Mouse (Mus musculus): ENCODE data around the gene Primpol. TPM values are rescaled to one million over a fixed set of nuclear protein-coding genes. Genes with fewer than 3 reads are reported as not detected.

Primpol gene
- polyA plus RNA-seq, 1 experiment from 2014 or later = 17.6 TPM

- Histone ChIP-seq H3K9ac (no peak overlapping the region), H3K27me3 (no peaks in the 10 kb centered on the region), H3K9me3 (no peaks in the 10 kb centered on the region), H3K4me3 (no peak overlapping the region), H3K27ac (no peak overlapping the region), H3K4me1 (peaks cover 14% of the 10 kb centered on the region), H3K4me2 (replicated peaks) (no peak overlapping the region), H3K36me3 (no peaks in the 10 kb centered on the region; the same call in 1 of the 2 replicates)
- WGBS = 77% methylated on average over 4 of the region's 4 CpGs
- no peak for ATAC-seq (ENCODE audit: insufficient number of reproducible peaks, insufficient read depth, low FRiP score, low TSS enrichment)
Measured at GRCm38 (mm10) chr8:46529508-46529907, 87.5 kb downstream of the Primpol start.

- Histone ChIP-seq H3K36me3 (no peaks in the 10 kb centered on the region), H3K4me3 (no peak overlapping the region), H3K9ac (no peak overlapping the region), H3K27me3 (no peaks in the 10 kb centered on the region), H3K27ac (no peak overlapping the region), H3K4me1 (peaks cover 15% of the 10 kb centered on the region), H3K4me2 (replicated peaks) (no peak overlapping the region), H3K9me3 (no peaks in the 10 kb centered on the region)
- 68% methylated on average over 10 of the region's 10 CpGs for WGBS
- no peak for ATAC-seq (ENCODE audit: insufficient number of reproducible peaks, insufficient read depth, low FRiP score, low TSS enrichment)
Measured at GRCm38 (mm10) chr8:46526821-46527220, 90.2 kb downstream of the Primpol start.

GRCm38 (mm10) chr8:46526098-46526497 is 90.9 kb downstream of the Primpol start:
- H3K27ac ChIP-seq = no peak overlapping the region
- no peak overlapping the region for H3K4me2 ChIP-seq (replicated peaks)
- H3K36me3 ChIP-seq = no peaks in the 10 kb centered on the region
- H3K9ac ChIP-seq = no peak overlapping the region
- H3K4me1 ChIP-seq = peaks cover 15% of the 10 kb centered on the region
- no peak overlapping the region for H3K4me3 ChIP-seq
- H3K27me3 ChIP-seq = no peaks in the 10 kb centered on the region
- no peaks in the 10 kb centered on the region for H3K9me3 ChIP-seq
- 90% methylated on average over 8 of the region's 8 CpGs for WGBS
- no peak for ATAC-seq (ENCODE audit: insufficient number of reproducible peaks, insufficient read depth, low FRiP score, low TSS enrichment)

Other genes starting within 250 kb of the Primpol start
- 12.2 and 12.5 TPM in 2 replicates for gene Acsl1, start 146.2 kb downstream of the Primpol start, polyA plus RNA-seq (2016; fragmentation: Nextera tagmentation; extraction: Ambion mirVana)
- 16.4 and 17.7 TPM in 2 replicates for gene Cenpu, start 65.2 kb downstream of the Primpol start, polyA plus RNA-seq (2016; fragmentation: Nextera tagmentation; extraction: Ambion mirVana)
- 136 and 139 TPM in 2 replicates for gene Casp3, start 79 bp upstream of the Primpol start, polyA plus RNA-seq (2016; fragmentation: Nextera tagmentation; extraction: Ambion mirVana)
- 14.7 and 18.4 TPM in 2 replicates for gene Irf2, start 122.5 kb upstream of the Primpol start, polyA plus RNA-seq (2016; fragmentation: Nextera tagmentation; extraction: Ambion mirVana)

All from embryonic facial prominence, embryonic 12.5 days (tissue).